Mouse (Mus musculus): ENCODE measurements around the gene Arhgap9. TPM values are rescaled to one million over a fixed set of nuclear protein-coding genes. Genes with fewer than 3 reads are reported as not detected.

Gene Arhgap9
- polyA plus RNA-seq, 1 experiment from 2014 or later: 1.8 TPM

DNA sequence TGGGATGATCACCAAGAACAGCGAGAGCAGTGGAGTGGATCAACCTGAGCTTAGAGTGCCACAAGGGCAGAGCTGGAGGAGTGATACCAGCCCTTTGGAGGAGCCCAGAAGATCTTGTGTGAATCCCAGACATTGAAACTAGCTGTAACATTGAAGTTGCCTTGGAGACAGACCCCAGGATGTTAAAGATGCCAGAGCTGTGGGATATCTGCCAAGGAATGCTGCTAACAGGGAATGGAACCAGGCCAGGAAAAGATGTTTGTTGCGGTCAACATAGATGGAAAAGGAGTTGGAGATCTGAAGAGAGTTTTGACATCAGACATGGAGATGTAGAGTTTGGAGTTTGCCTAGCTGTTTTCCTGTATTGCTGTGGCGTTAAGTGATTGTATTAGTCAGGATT lies 24.4 kb downstream of the Arhgap9 start:
- H3K4me3 ChIP-seq: no peak overlapping the region
- peaks cover 25% of the 10 kb centered on the region for H3K4me1 ChIP-seq (replicated peaks)
- H3K9me3 ChIP-seq: no peaks in the 10 kb centered on the region
- 89% methylated on average over 3 of the region's 3 CpGs for WGBS
- H3K36me3 ChIP-seq: no peaks in the 10 kb centered on the region
- no peak for DNase-seq (ENCODE audit: low spot score)
- H3K27ac ChIP-seq: no peak overlapping the region
- H3K27me3 ChIP-seq (ENCODE audit: insufficient read depth, poor library complexity, severe bottlenecking): peaks cover 21% of the 10 kb centered on the region

DNA sequence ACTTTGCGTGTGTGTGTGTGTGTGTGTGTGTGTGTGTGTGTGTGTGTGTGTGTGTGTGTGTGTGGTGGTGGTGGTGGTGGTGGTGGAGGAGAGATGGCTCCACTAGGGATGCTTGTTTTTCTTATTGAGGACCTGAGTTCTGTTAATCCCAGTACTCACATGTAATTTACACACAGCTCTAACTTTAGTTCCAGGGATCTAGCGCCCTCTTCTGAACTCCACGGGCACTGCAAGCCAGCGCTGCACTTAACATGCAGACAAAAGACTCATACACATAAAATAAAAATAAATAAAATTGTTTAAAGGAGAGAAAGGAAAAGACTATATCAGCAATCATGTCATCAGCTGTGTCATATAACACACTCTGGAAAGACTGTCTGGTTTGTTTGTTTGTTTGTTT lies 27.2 kb downstream of the Arhgap9 start:
- WGBS: 63% methylated on average over 4 of the region's 4 CpGs
- DNase-seq (ENCODE audit: low spot score): no peak
- no peaks in the 10 kb centered on the region for H3K36me3 ChIP-seq

DNA sequence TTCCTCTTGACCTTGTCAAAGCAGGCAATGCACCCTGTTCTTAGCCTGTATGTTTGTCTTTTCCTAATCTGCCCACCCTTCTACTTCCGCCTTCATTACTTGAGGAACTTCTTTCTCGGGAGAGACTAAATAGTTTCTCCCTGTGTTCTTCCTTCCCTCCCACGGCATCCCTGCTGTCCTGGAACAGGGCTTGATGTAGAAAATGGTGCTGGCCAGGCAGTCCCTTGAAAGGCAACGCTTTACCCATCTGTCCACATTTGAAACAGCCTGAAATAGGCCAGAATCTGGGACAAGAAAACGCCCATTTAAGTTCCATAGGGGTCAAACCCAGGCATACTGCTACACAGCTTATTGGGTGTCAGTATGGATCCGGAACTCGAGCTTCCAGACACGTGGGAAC lies 28.0 kb downstream of the Arhgap9 start:
- no peak for DNase-seq (ENCODE audit: low spot score)
- H3K4me1 ChIP-seq (replicated peaks): peaks cover 15% of the 10 kb centered on the region
- no peaks in the 10 kb centered on the region for H3K9me3 ChIP-seq
- H3K27me3 ChIP-seq (ENCODE audit: insufficient read depth, poor library complexity, severe bottlenecking): peaks cover 26% of the 10 kb centered on the region
- H3K36me3 ChIP-seq: no peaks in the 10 kb centered on the region
- WGBS: 77% methylated on average over 8 of the region's 8 CpGs
- H3K4me3 ChIP-seq: no peak overlapping the region
- no peak overlapping the region for H3K27ac ChIP-seq

More for the DNA sequence above, 27.2 kb downstream of the Arhgap9 start:
- H3K27ac ChIP-seq: no peak overlapping the region
- H3K9me3 ChIP-seq: no peaks in the 10 kb centered on the region
- H3K4me3 ChIP-seq: no peak overlapping the region
- peaks cover 15% of the 10 kb centered on the region for H3K4me1 ChIP-seq (replicated peaks)
- peaks cover 22% of the 10 kb centered on the region for H3K27me3 ChIP-seq (ENCODE audit: insufficient read depth, poor library complexity, severe bottlenecking)

DNA sequence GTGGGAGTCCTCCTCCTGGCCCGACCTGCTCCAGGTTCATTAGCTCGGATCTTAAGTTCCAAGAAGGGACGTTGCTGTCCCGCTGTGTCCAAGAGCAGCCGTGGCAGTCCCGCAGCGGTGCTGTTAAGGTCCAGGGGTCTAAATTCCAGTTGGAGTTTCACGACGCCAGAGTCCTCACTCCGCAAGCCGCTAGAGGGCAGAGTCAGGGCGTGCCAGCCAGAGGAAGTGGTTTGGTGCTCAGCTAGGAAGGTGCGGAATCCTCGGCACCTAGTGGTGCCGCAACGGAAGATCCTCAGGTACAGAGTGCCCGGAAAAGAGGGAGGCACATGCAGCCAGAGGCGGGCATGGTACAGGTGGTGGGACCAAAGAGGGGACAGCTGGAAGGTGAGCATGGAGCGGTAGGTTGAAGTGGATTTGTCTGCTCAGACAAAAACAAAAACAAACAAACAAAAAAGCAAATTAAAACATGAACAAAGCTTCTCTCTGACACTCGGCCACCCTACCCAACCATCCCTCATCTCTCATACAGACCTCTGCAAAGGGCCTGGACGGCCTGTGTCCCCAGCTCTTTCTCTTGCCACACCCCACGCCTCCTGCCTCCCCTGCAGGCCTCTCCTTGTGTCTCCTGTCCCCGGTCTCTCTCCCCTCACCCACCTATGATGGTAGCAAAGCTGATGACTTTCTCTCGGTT lies 29.0 kb downstream of the Arhgap9 start:
- Histone ChIP-seq H3K4me3 (peak overlapping the region; percentile 40), H3K27me3 (ENCODE audit: insufficient read depth, poor library complexity, severe bottlenecking) (peaks cover 30% of the 10 kb centered on the region), H3K9me3 (no peaks in the 10 kb centered on the region), H3K27ac (peak overlapping the region; percentile 50), H3K4me1 (replicated peaks) (peaks cover 23% of the 10 kb centered on the region), H3K36me3 (no peaks in the 10 kb centered on the region)
- DNase-seq (ENCODE audit: low spot score): peak; percentile 78
- 13% methylated on average over 24 of the region's 24 CpGs for WGBS

DNA sequence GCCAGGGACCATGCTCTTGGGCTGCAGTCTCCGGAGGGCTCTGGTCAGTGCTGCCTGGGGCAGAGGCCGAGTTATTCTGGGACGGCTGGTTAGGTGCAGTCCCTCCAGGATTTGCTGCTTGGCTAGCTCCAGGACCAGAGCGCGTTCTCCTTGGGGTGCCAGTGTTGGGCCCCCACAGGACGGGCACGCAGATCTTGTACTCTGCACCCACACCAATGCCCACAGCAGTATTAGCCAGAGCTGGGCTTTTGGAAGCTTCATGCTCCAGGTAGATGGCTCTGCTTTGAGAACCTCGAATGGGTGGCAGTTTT lies 29.5 kb downstream of the Arhgap9 start:
- H3K4me3 ChIP-seq: peak overlapping the region; percentile 40; the same call in 1 of the 2 replicates
- peaks cover 28% of the 10 kb centered on the region for H3K4me1 ChIP-seq (replicated peaks)
- peaks cover 30% of the 10 kb centered on the region for H3K27me3 ChIP-seq (ENCODE audit: insufficient read depth, poor library complexity, severe bottlenecking)
- H3K9me3 ChIP-seq: no peaks in the 10 kb centered on the region
- peak overlapping the region; percentile 50 for H3K27ac ChIP-seq
- DNase-seq (ENCODE audit: low spot score): no peak
- no peaks in the 10 kb centered on the region for H3K36me3 ChIP-seq
- 83% methylated on average over 8 of the region's 8 CpGs for WGBS

DNA sequence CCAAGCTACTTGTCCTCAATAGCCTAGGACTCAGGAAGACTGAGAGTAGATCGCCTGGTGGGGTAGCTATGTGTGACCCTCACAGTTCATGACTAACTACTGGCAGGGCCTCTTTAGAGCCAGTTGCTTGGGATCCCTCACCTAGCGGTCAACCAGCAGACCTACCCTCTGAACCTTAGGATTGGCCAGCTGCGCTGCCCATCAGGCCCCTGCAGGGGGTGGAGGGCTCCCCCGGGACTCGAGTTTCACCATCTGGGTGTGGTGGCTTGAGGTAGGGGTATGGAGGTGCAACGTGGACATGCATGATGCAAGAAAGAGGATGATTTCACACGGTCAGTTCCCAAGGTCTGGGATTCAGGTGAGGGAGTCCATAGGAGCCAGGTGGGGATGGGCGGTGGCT lies 30.0 kb downstream of the Arhgap9 start:
- no peaks in the 10 kb centered on the region for H3K9me3 ChIP-seq
- 66% methylated on average over 8 of the region's 8 CpGs for WGBS
- no peak for DNase-seq (ENCODE audit: low spot score)

DNA sequence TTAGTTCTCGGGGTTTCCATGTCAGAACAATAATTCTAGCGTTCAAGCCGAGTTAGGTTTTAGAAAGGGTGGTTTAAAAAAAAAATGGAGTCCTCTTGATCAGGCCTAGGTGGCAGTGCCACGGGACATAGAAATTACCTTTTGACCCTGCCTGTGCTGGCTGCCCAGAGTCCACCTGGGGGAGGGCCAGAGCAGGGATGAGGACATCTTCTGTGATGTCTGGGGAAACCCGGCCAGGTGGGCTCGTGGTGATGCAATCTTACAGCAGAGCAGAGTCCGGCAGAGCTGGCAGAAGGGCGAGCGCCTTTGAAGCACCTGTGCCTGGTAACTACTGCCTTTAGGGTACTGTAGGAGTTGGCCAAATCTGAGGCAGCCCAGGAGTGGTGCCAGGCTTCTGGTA lies 30.4 kb downstream of the Arhgap9 start:
- no peak overlapping the region for H3K4me3 ChIP-seq
- no peaks in the 10 kb centered on the region for H3K36me3 ChIP-seq
- H3K27me3 ChIP-seq (ENCODE audit: insufficient read depth, poor library complexity, severe bottlenecking): peaks cover 30% of the 10 kb centered on the region
- no peak overlapping the region for H3K27ac ChIP-seq
- H3K4me1 ChIP-seq (replicated peaks): peaks cover 28% of the 10 kb centered on the region
- DNase-seq (ENCODE audit: low spot score): no peak
- H3K9me3 ChIP-seq: no peaks in the 10 kb centered on the region
- WGBS: 89% methylated on average over 9 of the region's 9 CpGs

More for the DNA sequence above, 30.0 kb downstream of the Arhgap9 start:
- no peaks in the 10 kb centered on the region for H3K36me3 ChIP-seq
- peaks cover 30% of the 10 kb centered on the region for H3K27me3 ChIP-seq (ENCODE audit: insufficient read depth, poor library complexity, severe bottlenecking)
- no peak overlapping the region for H3K27ac ChIP-seq
- H3K4me3 ChIP-seq: no peak overlapping the region
- H3K4me1 ChIP-seq (replicated peaks): peaks cover 28% of the 10 kb centered on the region

DNA sequence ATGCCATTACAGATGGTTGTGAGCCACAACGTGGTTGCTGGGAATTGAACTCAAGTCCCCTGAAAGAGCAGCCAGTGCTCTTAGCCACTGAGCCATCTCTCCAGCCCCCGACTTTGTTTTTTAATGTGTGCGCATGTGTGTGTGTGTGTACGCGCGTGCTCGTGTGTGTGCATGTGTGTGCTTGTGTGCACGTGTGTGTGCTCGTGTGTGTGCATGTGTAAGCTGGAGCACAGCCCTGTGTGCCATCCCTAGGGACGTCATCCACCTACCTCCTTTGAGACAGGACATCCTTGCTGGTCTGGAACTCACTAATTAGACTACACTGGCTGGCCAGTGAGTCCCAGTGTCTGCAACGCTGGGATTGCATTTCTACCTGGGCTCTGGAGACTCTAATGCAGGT lies 31.0 kb downstream of the Arhgap9 start:
- H3K9me3 ChIP-seq: no peaks in the 10 kb centered on the region
- no peak overlapping the region for H3K4me3 ChIP-seq
- no peak overlapping the region for H3K27ac ChIP-seq
- WGBS: 85% methylated on average over 11 of the region's 11 CpGs
- H3K36me3 ChIP-seq: no peaks in the 10 kb centered on the region
- DNase-seq (ENCODE audit: low spot score): no peak
- H3K27me3 ChIP-seq (ENCODE audit: insufficient read depth, poor library complexity, severe bottlenecking): peaks cover 30% of the 10 kb centered on the region
- peaks cover 28% of the 10 kb centered on the region for H3K4me1 ChIP-seq (replicated peaks)

DNA sequence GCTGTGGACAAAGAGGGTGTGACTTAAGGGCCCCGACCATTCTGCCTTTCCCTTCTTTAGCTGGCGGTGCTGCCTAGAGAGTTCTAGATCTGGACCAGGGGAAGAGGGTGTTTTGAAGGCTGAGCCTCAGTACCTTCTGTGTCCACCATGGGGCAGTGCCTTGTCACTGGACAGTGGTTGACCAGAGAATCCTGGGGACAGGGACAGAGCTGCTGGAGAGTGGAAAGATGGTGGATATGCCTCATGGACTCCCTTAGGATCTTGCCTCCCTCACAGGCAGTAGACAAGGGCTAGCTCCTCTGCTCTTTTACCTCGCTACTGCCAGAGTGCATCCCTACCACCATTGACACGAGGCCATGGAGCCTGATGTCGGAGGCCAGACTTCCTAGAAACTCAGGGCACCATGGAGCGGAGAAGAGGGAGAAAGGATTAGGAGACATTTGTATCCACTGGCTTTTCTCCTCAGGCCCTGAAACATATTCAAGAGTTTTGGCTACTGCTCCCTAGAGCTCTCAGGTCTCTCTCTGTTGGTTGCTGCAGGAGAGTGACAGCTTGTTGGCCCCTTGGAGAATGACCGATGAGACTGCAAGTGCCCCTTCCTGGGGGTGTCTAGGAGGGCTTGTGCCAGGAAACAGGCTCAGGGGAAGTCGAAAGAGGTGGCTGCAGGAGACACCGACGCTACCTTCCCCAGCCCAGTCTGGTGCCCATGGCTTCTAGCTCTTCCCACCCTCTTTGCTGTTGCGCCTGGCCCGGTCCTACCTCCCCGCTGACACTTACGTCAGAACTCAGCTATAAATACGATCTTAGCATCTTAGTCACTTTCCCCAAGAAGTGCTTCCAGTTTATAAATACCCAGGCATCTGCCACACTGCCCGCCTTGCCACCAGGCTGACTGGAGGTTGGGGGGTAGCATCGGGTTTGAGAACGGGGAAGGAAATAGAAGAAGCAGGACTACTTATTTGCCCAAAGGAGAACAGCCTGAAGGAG lies 32.4 kb downstream of the Arhgap9 start, which contains the start of gene Inhbe:
Gene Inhbe, minus strand, starts transcription at position 503 of the 987 bp plus-strand sequence.
- Histone ChIP-seq H3K27me3 (ENCODE audit: insufficient read depth, poor library complexity, severe bottlenecking) (peaks cover 30% of the 10 kb centered on the region), H3K27ac (no peak within 1 kb of the TSS; the same call in 1 of the 2 replicates), H3K36me3 (no peaks in the 10 kb centered on the region), H3K4me1 (replicated peaks) (peaks cover 28% of the 10 kb centered on the region), H3K9me3 (no peaks in the 10 kb centered on the region), H3K4me3 (no peak within 1 kb of the TSS)
- DNase-seq (ENCODE audit: low spot score): no peak
- WGBS: 88% methylated on average over 18 of the region's 18 CpGs

DNA sequence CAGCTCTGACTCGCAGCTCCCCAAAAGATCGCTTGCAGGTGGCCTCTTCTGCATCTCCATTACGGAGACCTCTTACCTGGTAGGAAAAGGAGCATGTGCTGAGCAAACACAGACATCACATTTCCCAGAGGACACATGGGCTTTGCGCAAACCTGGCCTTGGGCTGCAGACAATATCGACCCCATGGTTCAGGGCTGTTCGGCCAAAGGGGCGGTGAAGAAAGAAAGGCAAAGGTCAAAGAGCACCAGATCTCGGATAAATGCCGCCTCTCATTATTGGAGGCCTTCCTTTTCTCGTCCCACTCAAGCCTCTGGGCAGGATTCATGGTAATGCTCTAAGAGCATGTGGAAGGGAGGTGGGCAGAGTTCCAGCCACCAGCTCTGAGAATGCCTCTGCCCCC lies 33.6 kb downstream of the Arhgap9 start:
- H3K4me1 ChIP-seq (replicated peaks): peaks cover 26% of the 10 kb centered on the region
- H3K27me3 ChIP-seq (ENCODE audit: insufficient read depth, poor library complexity, severe bottlenecking): peaks cover 22% of the 10 kb centered on the region
- WGBS: 50% methylated on average over 10 of the region's 10 CpGs
- no peak for DNase-seq (ENCODE audit: low spot score)
- no peaks in the 10 kb centered on the region for H3K36me3 ChIP-seq
- no peak overlapping the region for H3K4me3 ChIP-seq
- no peak overlapping the region; the same call in 1 of the 2 replicates for H3K27ac ChIP-seq
- H3K9me3 ChIP-seq: no peaks in the 10 kb centered on the region

DNA sequence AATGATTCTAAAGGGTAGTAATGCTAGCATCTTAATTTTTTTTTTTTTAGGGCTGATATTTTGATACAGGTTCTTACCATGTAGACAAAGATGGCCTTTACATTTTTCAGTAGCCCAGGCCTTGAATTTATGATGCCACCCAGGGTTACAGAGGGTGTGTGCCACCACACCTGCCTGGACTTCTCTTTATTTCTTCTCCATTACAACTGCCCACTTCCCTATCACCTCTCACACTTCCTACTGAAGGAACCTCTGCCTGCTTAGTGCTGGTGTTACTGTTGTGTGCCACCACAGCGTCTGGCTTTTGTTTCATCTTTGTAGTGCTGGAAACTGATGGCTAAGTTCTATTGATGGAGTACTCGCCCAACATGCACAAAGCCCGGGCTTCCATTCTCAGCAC lies 39.0 kb downstream of the Arhgap9 start:
- H3K9me3 ChIP-seq: no peaks in the 10 kb centered on the region
- no peaks in the 10 kb centered on the region for H3K36me3 ChIP-seq
- no peak overlapping the region for H3K27ac ChIP-seq
- WGBS: 84% methylated on average over 3 of the region's 3 CpGs
- DNase-seq (ENCODE audit: low spot score): no peak
- H3K4me3 ChIP-seq: no peak overlapping the region
- H3K27me3 ChIP-seq (ENCODE audit: insufficient read depth, poor library complexity, severe bottlenecking): no peaks in the 10 kb centered on the region
- peaks cover 5% of the 10 kb centered on the region for H3K4me1 ChIP-seq (replicated peaks)

DNA sequence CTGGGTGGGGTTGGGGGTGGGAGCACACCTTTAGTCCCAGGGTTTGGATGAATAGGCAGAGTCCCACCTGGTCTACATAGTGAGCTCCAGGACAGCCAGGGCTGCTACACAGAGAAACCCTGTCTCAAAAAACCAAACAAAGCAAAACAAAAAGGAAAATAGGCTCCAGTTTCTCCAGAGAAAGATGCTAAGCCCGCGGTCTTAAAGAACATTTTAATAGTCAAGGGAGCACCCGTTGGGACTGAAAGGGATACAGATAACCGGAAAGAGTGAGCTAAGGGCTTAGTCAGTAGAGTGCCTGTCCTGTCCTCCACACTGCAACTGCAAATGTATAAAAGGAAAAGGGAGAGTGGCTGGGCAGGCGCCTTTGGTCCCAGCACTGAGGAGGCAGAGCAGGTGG lies 45.4 kb downstream of the Arhgap9 start:
- no peaks in the 10 kb centered on the region for H3K36me3 ChIP-seq
- H3K27me3 ChIP-seq (ENCODE audit: insufficient read depth, poor library complexity, severe bottlenecking): no peaks in the 10 kb centered on the region
- H3K9me3 ChIP-seq: no peaks in the 10 kb centered on the region
- WGBS: 78% methylated on average over 5 of the region's 5 CpGs
- no peak overlapping the region for H3K4me3 ChIP-seq
- H3K4me1 ChIP-seq (replicated peaks): peaks cover 27% of the 10 kb centered on the region
- DNase-seq (ENCODE audit: low spot score): no peak
- H3K27ac ChIP-seq: no peak overlapping the region

DNA sequence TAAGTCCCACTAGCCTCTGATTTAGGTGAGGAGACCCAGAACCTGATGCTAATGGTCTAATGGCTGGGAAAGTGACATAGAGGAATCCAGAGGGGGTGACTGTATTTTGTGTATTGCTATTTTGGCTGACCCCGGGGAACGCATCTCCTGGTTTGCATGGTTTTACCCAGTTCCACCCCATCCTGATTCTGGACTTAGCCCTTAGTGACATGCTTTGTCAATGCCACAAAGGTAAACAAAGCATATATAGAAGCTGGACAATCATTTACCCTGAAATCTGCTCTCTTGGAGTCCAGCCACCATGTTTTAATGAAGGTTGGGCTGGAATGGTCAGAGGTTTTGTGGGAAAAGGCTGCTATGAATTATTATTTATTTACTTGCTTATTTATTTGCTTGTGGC lies 46.5 kb downstream of the Arhgap9 start:
- 85% methylated on average over 2 of the region's 2 CpGs for WGBS
- Histone ChIP-seq H3K27me3 (ENCODE audit: insufficient read depth, poor library complexity, severe bottlenecking) (no peaks in the 10 kb centered on the region), H3K36me3 (no peaks in the 10 kb centered on the region), H3K4me1 (replicated peaks) (peaks cover 27% of the 10 kb centered on the region), H3K27ac (no peak overlapping the region), H3K9me3 (no peaks in the 10 kb centered on the region), H3K4me3 (no peak overlapping the region)
- no peak for DNase-seq (ENCODE audit: low spot score)
